Mouse (Mus musculus): ENCODE results near the gene Wrap53.
"Not testable (repeated sequence)": the region's sequence is repeated elsewhere in the genome, so short reads cannot be mapped to it uniquely, and the experiment has no call there.

Wrap53 gene

DNA sequence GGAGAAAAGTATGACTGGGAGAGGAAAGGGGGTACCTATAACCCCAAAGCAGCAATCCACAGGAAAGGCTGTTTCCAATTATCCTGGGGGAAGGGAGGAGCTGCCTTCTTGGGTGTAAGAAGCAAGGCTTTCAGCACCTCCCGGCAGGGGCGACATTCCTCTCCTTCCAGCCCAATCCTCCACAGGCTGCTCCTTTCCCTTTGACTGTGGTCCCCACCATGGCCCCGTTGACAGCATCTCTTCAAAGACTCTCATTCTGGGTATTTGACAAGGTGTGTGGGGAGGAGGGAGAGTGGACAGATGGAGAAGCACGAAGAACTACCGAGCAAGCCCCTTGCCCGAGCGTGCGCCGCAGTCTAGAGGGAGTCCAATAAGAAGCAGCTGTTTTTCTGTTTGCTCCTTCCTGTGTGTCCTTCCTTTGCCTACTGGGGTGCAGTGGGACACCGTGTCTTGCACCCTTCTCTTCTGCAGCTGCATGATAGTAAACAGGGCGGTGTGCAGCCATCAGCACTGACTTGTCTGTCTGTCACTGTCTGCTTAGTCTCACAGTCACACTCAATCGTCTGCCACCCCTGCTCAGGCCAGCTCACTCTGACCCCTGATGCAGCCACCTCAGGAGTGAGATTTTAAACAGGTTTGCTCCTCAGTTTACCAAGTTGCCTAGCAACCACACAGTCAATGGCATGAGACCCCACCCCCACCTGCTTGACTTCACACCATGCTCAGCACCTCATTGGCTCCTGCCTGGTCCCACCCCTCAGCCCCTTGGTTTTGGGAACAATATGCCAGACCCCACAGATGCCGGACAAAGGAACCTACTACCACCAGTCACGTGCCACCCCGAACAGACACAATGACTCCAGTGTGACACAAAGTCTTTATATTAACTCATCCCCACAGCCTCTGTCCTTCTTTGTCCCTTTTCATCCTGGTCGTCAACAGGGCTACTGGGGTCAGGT lies 18.9 kb downstream of the Wrap53 start:
- DNase-seq: no peak

- DNase-seq: no peak
Observed at GRCm38 (mm10) chr11:69559851-69560765, 19.9 kb downstream of the Wrap53 start, which contains the start of gene Efnb3. Gene Efnb3, minus strand, starts transcription at chr11:69560205.

DNA sequence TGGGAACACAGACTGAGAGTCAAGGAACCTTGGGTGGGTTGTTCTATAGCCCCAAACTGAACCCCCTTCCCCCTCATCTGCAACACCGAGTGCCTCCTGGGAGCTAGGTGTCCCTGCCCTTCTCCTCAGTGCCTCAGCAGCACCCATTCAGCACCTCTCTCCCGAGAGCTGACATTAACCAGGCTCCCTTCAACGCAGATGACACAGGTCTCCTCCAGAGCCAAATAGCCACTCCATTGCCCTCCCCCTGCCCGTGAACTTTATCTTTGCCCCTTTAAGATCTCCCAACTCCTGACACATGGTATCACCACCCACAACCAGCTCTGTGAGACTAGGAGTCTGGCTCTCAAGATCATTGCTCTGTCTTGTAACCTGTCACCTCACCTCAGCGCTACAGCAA lies 20.9 kb downstream of the Wrap53 start:
- no peak for DNase-seq

DNA sequence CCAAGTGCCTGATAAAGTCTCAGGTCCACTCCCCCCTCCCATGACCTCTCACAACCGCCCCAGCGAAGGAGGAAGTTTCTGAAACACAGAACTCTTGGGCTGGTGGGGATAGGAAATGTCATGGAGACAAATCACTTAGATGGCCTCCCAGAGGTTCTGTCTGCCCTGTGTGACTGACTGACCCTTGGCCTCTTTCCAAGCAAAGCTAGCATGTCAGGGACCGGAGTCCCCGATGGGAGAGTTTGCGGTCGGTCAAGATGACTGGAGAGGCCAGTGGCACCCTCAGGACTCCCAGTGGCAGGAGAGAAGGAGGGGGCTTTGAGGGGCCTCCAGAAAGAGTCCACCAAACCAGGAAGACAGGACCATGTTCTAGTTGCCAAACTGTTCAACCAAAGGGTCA lies 21.3 kb downstream of the Wrap53 start:
- DNase-seq: no peak

DNA sequence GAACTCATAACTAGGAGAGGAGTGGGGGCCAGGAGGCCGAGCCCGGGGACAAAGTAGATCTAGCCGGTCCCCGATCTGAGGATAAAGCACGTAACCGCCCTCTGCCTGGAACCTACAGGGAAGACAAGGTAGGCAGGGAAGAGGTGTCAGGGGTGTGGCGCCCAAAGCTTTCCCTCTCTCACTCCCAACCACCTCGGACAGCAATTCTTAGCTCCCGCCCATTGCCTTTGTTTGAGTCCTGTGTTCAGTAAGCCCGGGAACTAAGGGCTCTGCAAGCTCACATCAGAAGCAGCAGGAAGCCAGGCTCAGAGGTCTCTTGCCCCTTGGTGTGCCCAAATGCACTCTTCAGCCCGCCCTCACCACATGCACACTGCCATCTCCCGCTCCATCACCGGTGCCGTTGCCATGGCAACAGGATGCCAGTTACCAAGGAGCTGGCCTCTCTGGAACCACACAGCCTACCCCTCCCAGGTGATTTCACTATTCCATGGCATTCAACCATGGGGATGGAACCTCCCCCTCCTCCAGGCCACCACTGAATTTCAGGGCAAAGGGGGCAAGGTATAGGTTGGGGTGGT lies 22.6 kb downstream of the Wrap53 start:
- DNase-seq: no peak

GRCm38 (mm10) chr11:69554539-69555140 lies 25.4 kb downstream of the Wrap53 start:
- DNase-seq: no peak

DNA sequence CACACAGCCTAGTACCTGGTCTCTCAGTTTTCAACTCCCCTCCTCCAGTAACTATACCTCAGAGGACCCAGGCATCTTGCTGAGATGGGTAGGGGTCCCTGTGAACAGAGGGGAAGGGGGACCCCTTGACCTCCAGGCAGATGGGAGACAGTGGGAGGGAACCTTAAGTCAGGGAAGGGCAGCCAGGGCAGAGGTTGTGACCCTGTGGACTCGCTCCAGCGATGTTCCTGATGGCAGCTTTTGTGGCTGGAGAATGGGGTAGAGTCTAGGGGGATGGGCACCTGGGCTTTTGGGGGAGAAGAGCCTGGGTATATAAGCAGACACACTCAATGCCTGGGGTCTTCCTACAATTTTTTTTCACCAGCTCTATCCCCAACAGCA lies 26.7 kb downstream of the Wrap53 start:
- no peak for DNase-seq

DNA sequence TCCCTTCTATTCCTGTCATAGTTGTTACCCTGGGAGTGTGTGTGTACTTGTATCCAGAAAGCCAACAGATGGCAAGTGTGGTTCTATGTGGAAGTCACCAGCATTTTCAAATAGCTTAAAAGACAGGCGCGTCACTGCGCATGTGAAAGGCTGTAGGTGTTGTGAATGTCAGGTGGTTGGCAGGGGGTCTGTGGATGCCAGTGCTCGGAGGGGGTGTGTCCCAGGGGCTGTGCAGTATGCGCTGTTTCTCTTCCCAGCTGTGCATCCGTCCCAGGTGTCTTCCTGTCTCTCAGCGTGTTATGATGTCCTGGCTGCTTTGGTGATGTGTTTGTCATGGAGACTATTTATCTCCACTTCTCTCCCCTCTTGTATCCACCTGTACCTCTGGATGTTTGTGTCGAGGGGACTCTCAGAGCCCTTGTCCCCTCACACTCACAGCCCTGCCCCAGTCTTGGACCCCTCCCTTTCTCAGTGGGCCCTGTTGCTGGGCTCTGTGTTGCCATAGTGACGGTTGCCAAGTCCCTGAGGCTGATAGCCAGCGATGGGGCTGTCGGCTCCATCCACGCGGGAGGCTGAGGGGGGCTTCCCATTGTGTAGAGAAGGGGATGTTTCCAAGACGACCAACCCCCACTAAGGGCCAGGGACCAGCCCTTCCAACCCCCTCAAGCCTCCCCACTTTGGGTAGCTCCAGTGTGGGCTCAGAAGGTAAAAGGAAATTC lies 27.3 kb downstream of the Wrap53 start:
- DNase-seq: no peak

DNA sequence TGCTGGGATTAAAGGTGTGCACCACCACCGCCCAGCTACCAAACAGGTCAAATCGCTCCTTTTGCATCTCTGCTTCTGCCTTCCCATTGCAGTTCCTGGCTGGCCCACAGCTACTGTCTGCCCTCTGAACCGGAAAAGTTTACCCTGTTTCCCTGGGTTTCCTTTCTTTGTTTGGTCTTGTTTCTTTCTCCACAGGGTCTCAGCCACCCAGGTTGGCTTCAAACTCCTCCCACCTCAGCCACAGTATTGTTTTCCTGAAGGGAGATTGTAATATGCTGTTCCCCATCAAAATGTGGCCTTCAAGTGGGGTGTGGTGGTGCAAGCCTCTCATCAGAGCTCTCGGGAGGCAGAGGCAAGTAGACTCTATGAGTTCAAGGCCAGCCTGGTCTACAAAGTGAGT lies 28.7 kb downstream of the Wrap53 start:
- no peak for DNase-seq

- DNase-seq: no peak
Observed at GRCm38 (mm10) chr11:69549060-69549656, 30.9 kb downstream of the Wrap53 start, which contains the start of gene Dnah2. Gene Dnah2, minus strand, starts transcription at chr11:69549110.

- DNase-seq: no peak
Observed at GRCm38 (mm10) chr11:69547071-69547470, 33.0 kb downstream of the Wrap53 start.

DNA sequence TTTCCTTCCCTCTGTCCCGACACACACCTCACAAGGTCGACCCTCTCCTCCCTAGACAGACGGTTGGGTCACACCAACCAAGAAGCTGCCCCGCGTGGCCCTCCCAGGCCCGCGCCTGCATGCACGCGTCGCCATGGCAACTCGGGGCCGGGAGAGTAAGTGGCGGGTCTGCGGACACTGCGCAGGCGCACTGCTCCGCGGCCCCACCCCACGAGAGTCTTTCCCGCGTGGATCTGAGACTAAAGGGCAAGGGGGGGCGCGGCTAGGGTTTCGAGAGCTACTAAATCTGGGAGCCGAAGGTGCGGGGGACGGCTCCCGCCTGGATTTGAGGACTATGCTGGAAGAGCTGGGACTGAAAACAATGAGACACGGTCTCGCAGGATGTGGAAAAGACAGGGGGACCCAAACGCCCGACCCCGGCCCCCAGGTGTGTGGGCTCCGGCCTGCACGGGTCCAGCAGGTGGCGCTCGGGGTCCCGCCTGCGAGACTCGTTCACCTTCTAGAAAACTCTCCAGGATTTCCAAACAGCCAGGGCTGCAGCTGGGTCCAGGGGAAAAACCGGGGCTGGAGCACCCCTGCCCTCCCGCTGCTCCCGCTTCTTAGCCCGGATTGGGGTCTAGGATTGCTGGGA lies 33.5 kb downstream of the Wrap53 start:
- DNase-seq: peak; percentile 76

DNA sequence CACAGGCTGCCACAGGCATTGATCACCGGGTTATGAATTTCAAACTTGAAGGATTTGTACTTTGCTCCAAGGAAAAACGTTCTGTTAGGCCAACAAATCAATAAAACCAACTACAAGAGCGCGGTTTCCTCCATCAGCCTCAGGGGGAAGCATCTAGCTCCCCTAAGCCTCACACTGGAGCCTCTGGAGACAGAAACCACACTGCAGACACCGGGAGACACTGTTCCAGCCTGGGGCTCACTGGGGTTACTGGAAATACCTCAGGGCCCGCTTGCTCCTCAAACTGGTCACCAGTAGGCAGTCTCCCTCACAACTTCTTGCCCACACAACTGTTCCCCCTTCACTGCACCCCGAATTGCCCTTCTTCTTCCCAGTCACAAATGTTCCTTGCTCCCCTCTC lies 34.1 kb downstream of the Wrap53 start:
- no peak for DNase-seq

DNA sequence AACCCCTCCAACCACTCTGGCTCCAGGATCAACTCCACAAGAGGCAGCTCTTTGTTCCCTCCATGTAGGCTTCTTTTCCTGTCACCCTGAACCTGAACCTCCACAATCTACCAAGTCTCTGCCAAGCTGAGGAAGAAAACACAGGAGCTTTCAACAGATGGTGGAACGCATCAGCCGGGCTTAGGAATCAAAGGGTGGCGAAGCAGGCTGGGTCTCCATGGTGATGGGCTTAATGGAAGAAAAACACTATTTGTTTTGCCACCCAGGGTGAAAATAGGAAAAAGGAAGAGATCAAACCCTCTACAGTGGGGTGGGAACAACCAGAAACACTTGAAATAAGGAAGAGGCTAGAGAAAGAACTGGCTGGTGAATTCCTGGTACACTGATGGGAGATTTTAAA lies 36.5 kb downstream of the Wrap53 start:
- no peak for DNase-seq

DNA sequence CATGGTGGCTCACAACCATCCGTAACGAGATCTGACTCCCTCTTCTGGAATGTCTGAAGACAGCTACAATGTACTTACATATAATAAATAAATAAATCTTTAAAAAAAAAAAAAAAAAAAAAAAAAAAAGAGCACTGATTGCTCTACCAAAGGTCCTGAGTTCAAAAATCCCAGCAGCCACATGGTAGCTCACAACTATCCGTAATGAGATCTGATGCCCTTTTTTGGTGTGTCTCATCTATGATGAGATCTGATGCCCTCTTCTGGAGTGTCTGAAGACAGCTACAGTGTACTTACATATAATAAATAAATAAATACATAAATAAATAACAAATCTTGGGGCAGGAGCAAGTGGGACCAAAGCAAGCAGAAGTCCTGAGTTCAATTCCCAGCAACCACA lies 38.3 kb downstream of the Wrap53 start:
- DNase-seq: not testable (repeated sequence)

- no peak for DNase-seq
Observed at GRCm38 (mm10) chr11:69540700-69541099, 39.4 kb downstream of the Wrap53 start.

DNA sequence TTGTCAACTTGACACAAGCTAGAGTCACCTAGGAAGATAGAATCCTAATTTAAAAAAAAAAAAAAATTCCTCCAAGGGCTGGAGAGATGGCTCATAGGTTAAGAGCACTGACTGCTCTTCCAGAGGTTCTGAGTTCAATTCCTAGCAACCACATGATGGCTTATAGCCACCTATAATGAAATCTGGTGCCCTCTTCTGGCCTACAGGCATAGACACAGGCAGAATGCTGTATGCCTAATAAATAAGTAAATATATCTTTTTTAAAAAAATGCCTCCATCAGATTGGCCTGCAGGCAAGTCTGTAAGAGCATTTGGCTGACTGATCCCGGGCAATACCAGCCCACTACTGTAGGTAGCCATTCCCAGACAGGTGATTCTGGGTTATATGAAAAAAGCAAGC lies 45.1 kb downstream of the Wrap53 start:
- no peak for DNase-seq

DNA sequence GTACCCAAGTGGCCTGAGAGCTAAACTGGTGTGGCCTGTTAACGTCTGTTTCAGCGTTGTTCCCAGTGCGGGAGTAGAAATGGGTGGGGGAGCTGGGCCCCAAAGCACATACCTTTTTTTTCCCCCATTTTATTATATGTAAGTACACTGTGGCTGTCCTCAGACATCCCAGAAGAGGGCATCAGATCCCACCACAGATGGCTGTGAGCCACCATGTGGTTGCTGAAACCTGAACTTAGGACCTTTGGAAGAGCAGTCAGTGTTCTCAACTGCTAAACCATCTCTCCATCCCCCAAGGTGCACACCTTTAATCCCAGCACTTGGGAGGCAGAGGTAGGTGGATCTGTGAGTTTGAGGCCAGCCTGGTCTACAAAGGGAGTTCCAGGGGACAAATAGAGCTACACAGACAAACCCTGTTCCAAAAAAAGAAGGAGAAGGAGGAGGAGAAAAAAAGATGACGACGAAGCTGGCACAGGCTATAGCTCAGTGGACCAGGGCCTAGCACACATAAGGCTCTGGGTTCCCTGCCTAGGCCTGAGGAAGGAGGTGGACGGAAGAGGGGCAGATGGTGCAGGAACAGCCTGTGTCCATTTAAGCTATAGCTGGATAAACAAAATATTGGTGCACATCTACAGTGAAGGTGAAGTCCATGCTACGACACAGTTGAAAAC lies 47.4 kb downstream of the Wrap53 start:
- peak; percentile 31 for DNase-seq

GRCm38 (mm10) chr11:69530755-69531154 lies 49.3 kb downstream of the Wrap53 start:
- DNase-seq: not testable (repeated sequence)

- DNase-seq: not testable (repeated sequence)
Observed at GRCm38 (mm10) chr11:69530281-69530680, 49.8 kb downstream of the Wrap53 start.

GRCm38 (mm10) chr11:69528031-69528390 lies 52.0 kb downstream of the Wrap53 start:
- DNase-seq: no peak

All from cerebellum, adult 9-11 months (tissue).